Mouse (Mus musculus): Measurements from ENCODE around the gene Tmem52. TPM values are rescaled to one million over a fixed set of nuclear protein-coding genes. Genes with fewer than 3 reads are reported as not detected.

Gene Tmem52
- total and polyA plus RNA-seq, 3 experiments, result not detected

DNA sequence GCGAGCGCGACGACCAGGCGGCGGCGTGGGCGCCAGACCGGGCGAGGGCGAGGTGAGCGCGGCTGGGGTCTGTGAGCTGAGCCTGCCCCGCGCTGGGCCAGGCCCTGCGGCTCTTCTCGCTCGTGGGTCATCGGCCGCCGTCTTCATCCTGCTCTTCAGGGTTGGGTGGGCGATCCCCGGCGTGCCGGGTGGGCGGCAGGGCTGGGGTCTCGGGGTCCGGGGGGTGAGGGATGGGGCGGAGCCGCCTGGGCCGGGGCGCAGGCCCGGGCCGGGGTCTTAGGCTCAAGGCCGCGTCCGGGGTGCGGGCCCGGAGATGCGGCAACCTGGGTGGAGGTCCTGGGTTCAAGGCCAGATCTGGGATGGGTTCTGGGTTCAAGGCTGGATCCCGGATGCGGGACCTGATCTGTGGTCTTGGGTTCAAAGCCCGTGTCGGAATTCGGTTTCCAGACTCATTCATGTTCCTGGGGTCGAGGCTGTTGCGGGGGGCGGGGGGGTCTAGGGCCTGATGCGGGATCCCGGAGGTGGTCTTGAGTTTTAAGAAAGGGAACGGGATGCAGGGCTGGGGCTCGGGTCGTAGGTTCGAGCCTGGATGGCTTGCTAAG is 22.7 kb downstream of the Tmem52 start:
- Histone ChIP-seq H3K9ac (ENCODE audit: control insufficient read depth, low read depth, low read length, poor library complexity, severe bottlenecking) (peak overlapping the region; percentile 89), H3K27ac (ENCODE audit: control insufficient read depth, low read depth, low read length) (peak overlapping the region; percentile 36), H3K4me1 (ENCODE audit: control insufficient read depth in 1 of 2, insufficient read depth in 2 of 2, low read length in 2 of 2) (peaks cover 24 to 45% of the 10 kb centered on the region in 2 experiments)

DNA sequence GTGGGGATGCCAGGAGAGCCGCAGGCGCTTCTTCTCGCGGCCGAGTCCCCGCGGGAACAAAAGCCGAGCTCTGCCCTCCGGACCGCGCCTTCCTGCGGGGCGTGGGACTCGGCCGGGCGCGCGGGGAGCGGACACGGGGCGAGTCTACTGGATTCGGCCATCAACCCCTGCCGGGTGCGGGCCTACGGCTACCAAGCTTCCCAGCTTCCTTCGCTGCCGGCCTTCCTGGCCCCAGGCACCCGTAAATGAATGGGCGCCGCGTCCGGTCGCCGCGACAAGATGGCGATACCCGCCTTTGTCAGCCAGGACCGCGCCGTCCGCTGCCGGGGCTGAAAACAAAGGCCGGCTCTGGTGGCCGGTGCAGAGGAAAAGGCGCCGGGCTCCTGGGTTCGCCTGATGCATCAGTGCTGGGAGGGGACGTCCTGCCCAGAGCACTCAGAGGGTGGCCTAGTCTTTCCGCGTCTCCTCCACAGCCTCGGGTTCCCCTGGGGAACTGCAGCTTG is 23.3 kb downstream of the Tmem52 start:
- H3K36me3 ChIP-seq (ENCODE audit: control insufficient read depth in 1 of 2, insufficient read depth in 2 of 2, low read length in 2 of 2), result peaks cover 3 to 58% of the 10 kb centered on the region in 2 experiments; a peak in 3 of 4 replicates
- H3K9me3 ChIP-seq (replicated peaks; ENCODE audit: insufficient read depth, low read length), result no peaks in the 10 kb centered on the region
- H3K27ac ChIP-seq (ENCODE audit: control insufficient read depth, low read depth, low read length), result peak overlapping the region; percentile 26
- no peaks in the 10 kb centered on the region for H3K27me3 ChIP-seq (ENCODE audit: control insufficient read depth in 1 of 2, insufficient read depth in 2 of 2, low read length in 2 of 2)
- H3K4me1 ChIP-seq (ENCODE audit: control insufficient read depth in 1 of 2, insufficient read depth in 2 of 2, low read length in 2 of 2), result peaks cover 24 to 42% of the 10 kb centered on the region in 2 experiments
- H3K9ac ChIP-seq (ENCODE audit: control insufficient read depth, low read depth, low read length, poor library complexity, severe bottlenecking), result peak overlapping the region; percentile 89
- TF ChIP-seq TBP (IDR thresholded peaks at IDR 0.05; ENCODE audit: low read depth, low read length) (no peak), UBTF (IDR thresholded peaks at IDR 0.05; ENCODE audit: borderline replicate concordance, insufficient read depth, low read depth, low read length) (0 out of 2 replicates have a peak, but pooled peaks have one; percentile 16), MXI1 (IDR thresholded peaks at IDR 0.05; ENCODE audit: low read depth, low read length) (peak; percentile 53; the same call in 1 of the 2 replicates), TCF12 (IDR thresholded peaks at IDR 0.05; ENCODE audit: low read depth, low read length) (0 out of 2 replicates have a peak, but pooled peaks have one; percentile 0), SIN3A (IDR thresholded peaks at IDR 0.05; ENCODE audit: low read length) (peak; percentile 54; the same call in 1 of the 2 replicates)
- H3K79me2 ChIP-seq (ENCODE audit: control insufficient read depth, insufficient read depth, low read length, poor library complexity), result peaks cover 53% of the 10 kb centered on the region
- peak; percentile 68 for DNase-seq (ENCODE audit: low read depth, low spot score)
- peak overlapping the region; percentile 77 to 99 for H3K4me3 ChIP-seq (ENCODE audit: control insufficient read depth in 1 of 2, insufficient read depth in 1 of 2, low read depth in 2 of 2, low read length in 2 of 2)

More for the DNA sequence above, 22.7 kb downstream of the Tmem52 start:
- Histone ChIP-seq H3K79me2 (ENCODE audit: control insufficient read depth, insufficient read depth, low read length, poor library complexity) (peaks cover 50% of the 10 kb centered on the region), H3K4me3 (ENCODE audit: control insufficient read depth in 1 of 2, insufficient read depth in 1 of 2, low read depth in 2 of 2, low read length in 2 of 2) (peak overlapping the region; percentile 77 to 99), H3K36me3 (ENCODE audit: control insufficient read depth in 1 of 2, insufficient read depth in 2 of 2, low read length in 2 of 2) (peaks cover 3 to 58% of the 10 kb centered on the region in 2 experiments; a peak in 3 of 4 replicates), H3K9me3 (replicated peaks; ENCODE audit: insufficient read depth, low read length) (no peaks in the 10 kb centered on the region), H3K27me3 (ENCODE audit: control insufficient read depth in 1 of 2, insufficient read depth in 2 of 2, low read length in 2 of 2) (no peaks in the 10 kb centered on the region)
- DNase-seq (ENCODE audit: low read depth, low spot score), result no peak
- TF ChIP-seq POLR2AphosphoS5 (IDR thresholded peaks at IDR 0.05; ENCODE audit: borderline replicate concordance, low read depth, low read length) (no peak), POLR2A (IDR thresholded peaks at IDR 0.05; ENCODE audit: control insufficient read depth in 1 of 2, insufficient read depth in 1 of 2, low read depth in 1 of 2, low read length in 2 of 2, poor library complexity in 1 of 2) (peak in 1 of 2 experiments; percentile 18; a peak in 2 of 4 replicates), ELF1 (IDR thresholded peaks at IDR 0.05; ENCODE audit: low read depth, low read length) (0 out of 2 replicates have a peak, but pooled peaks have one; percentile 4), TCF12 (IDR thresholded peaks at IDR 0.05; ENCODE audit: low read depth, low read length) (peak; percentile 5; the same call in 1 of the 2 replicates), NRF1 (IDR thresholded peaks at IDR 0.05; ENCODE audit: insufficient read depth, low read depth, low read length, poor library complexity, severe bottlenecking) (no peak), ZNF384 (IDR thresholded peaks at IDR 0.05; ENCODE audit: low read depth, low read length) (no peak), MEF2A (IDR thresholded peaks at IDR 0.05; ENCODE audit: extremely low read depth, insufficient replicate concordance, low read depth, low read length, poor library complexity, severe bottlenecking) (no peak), UBTF (IDR thresholded peaks at IDR 0.05; ENCODE audit: borderline replicate concordance, insufficient read depth, low read depth, low read length) (0 out of 2 replicates have a peak, but pooled peaks have one; percentile 9), TAL1 (IDR thresholded peaks at IDR 0.05; ENCODE audit: low read length) (no peak), CHD1 (IDR thresholded peaks at IDR 0.05; ENCODE audit: low read depth, low read length) (no peak), HCFC1 (IDR thresholded peaks at IDR 0.05; ENCODE audit: low read depth, low read length) (no peak), RAD21 (IDR thresholded peaks at IDR 0.05; ENCODE audit: low read depth, low read length) (no peak), CTCF (IDR thresholded peaks at IDR 0.05 in 2 of 3, conservative IDR thresholded peaks at IDR 0.05 in 1 of 3; ENCODE audit: control insufficient read depth in 1 of 3, insufficient read depth in 1 of 3, low read depth in 2 of 3, low read length in 3 of 3, poor library complexity in 1 of 3, severe bottlenecking in 1 of 3) (no peak), POLR2AphosphoS2 (IDR thresholded peaks at IDR 0.05; ENCODE audit: low read length) (no peak), GABPA (IDR thresholded peaks at IDR 0.05; ENCODE audit: low read depth, low read length) (no peak), USF2 (IDR thresholded peaks at IDR 0.05; ENCODE audit: borderline replicate concordance in 1 of 2, insufficient read depth in 1 of 2, low read depth in 1 of 2, low read length in 2 of 2) (no peak), RCOR1 (IDR thresholded peaks at IDR 0.05; ENCODE audit: low read depth, low read length) (no peak), JUND (IDR thresholded peaks at IDR 0.05; ENCODE audit: low read depth, low read length) (no peak), GATA1 (IDR thresholded peaks at IDR 0.05; ENCODE audit: low read depth, low read length) (no peak), MAZ (IDR thresholded peaks at IDR 0.05; ENCODE audit: low read depth, low read length) (no peak), KAT2A (conservative IDR thresholded peaks at IDR 0.05; ENCODE audit: low read depth, low read length) (no peak), EP300 (IDR thresholded peaks at IDR 0.05; ENCODE audit: low read depth in 1 of 2, low read length in 2 of 2) (no peak), MXI1 (IDR thresholded peaks at IDR 0.05; ENCODE audit: low read depth, low read length) (no peak), MAX (IDR thresholded peaks at IDR 0.05; ENCODE audit: low read length) (no peak), SMC3 (IDR thresholded peaks at IDR 0.05; ENCODE audit: low read depth, low read length) (no peak), ZC3H11A (IDR thresholded peaks at IDR 0.05; ENCODE audit: low read depth, low read length) (no peak), USF1 (IDR thresholded peaks at IDR 0.05; ENCODE audit: low read depth, low read length) (no peak), CHD2 (IDR thresholded peaks at IDR 0.05; ENCODE audit: low read length) (no peak), MYC (IDR thresholded peaks at IDR 0.05; ENCODE audit: low read depth, low read length) (no peak), ZKSCAN1 (IDR thresholded peaks at IDR 0.05; ENCODE audit: low read depth, low read length) (no peak), ZMIZ1 (IDR thresholded peaks at IDR 0.05; ENCODE audit: low read depth, low read length) (0 out of 2 replicates have a peak, but pooled peaks have one; percentile 3), MYB (IDR thresholded peaks at IDR 0.05; ENCODE audit: low read depth, low read length) (no peak), TBP (IDR thresholded peaks at IDR 0.05; ENCODE audit: low read depth, low read length) (no peak), NELFE (IDR thresholded peaks at IDR 0.05; ENCODE audit: low read depth, low read length) (0 out of 2 replicates have a peak, but pooled peaks have one; percentile 6), ETS1 (IDR thresholded peaks at IDR 0.05; ENCODE audit: low read depth, low read length) (no peak), SIN3A (IDR thresholded peaks at IDR 0.05; ENCODE audit: low read length) (0 out of 2 replicates have a peak, but pooled peaks have one; percentile 5), MAFK (IDR thresholded peaks at IDR 0.05; ENCODE audit: borderline replicate concordance, low read depth, low read length) (no peak)

Measured in MEL (cell line).